Mouse (Mus musculus) left cerebral cortex, postnatal 14 days (tissue): ENCODE data around the gene Rnf149. TPM values are rescaled to one million over a fixed set of nuclear protein-coding genes. Genes with fewer than 3 reads are reported as not detected.
A peak's percentile ranks its signal among the peaks of the same experiment; 100 is the strongest.

ENCODE experiments used
- DNase-seq, 2 experiments: peaks; one replicate each; pipeline ENCODE4 v3.0.0; 2021 to 2022; ENCODE audit warnings: low spot score in 2 of 2, mixed read lengths in 1 of 2
- intact Hi-C: fragments of 180-260 bp; cut with DNase I; formaldehyde crosslinking; loops from one replicate; pipeline ENCODE4 v1.15.1; 2025
- total RNA-seq, 2 experiments: library from RNA; stranded (reverse); gene quantifications; 2 replicates each; pipeline ENCODE4 v1.2.3; 2021

The Rnf149 gene
- total RNA-seq, 2 experiments from 2014 or later, result 24.3 to 29.3 TPM

DNA sequence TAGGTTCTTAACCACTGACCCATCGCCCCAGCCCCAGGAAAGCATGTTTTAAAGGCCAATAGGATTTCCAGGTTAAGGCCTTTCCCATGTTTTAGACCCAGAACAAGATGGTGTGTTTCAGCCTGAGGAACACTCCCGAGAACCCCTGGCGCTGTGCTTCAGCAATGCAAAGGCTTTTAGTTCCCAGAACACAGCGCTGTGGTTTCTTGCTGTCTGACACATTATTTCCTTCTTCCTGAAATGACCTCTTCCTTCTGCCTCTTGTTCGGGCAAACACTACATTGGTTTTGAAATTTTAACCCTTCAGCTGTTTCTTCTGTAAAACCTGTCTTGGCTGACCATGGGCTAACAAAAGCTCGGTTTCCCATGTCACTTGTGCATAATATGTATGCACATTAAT lies 1.9 kb upstream of the Rnf149 start:
- intact Hi-C loops, result loop anchor here (5.0 kb wide), 1 partner anchor 73 kb away; the partner anchor contains the start of gene Creg2

DNA sequence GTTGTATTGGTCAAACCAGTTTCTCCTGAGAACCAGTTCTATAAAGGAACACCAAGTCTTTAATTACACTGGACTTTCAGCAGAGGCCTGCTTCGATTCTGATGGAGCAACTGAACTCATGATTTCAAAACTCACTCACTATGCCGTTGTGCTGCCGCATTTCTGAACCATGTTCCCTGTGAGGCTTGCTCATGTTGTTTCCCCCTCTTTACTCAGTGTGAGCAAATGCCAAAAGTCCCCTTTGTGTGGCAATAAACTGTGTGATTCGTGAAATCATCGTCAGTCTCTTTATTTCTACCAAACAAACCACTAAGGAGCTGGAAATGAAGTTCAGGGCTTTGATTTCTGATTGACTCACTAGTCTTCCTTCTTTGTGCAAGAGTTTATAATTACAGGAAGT lies 1.2 kb upstream of the Rnf149 start:
- intact Hi-C loops, result loop anchor here (5.0 kb wide), 1 partner anchor 74 kb away; the partner anchor contains the start of gene Creg2
- no peak for DNase-seq

More for the DNA sequence above, 1.9 kb upstream of the Rnf149 start:
- no peak for DNase-seq

DNA sequence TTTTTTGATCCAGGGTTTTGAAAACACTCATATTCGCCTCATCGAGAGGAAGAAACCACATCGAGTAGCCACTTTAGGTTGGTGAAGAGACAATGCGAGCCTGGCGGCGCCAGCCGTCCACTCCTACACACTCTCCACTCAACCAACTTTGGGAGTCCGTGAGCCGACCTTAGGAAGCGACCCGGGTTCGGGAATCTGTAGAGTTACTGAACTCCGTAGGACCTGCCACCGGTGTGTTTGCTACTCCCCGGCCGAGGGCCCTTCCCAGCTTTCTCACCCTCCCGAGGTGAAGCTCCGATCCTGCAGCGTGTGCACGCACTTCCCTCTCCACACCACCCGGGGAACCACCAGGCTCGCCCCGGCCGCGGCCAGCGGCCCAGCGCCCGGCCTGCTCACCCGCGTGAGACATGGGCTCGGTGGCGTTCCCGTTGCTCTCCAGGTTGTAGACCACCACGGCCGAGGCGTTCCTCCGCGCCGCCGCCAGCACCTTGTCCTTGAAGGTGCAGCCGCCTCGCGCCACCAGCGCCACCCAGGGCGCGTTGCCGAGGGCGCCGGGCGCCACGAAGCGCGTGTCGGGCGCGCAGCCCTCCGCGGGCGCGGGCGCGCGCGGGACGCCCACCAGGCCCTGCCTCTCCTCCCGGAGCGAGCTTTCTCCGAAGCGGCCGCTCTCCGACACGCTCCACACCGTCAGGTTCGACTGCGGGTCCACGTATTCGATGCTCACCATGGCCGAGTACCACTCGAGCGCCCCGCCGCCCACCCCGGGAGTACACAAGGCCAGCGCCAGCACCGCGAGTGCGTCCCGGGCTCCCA lies 568 bp downstream of the Rnf149 start:
- intact Hi-C loops, result loop anchor here (5.0 kb wide), 1 partner anchor 76 kb away; the partner anchor contains the start of gene Creg2
- peak; percentile 62 to 65 for DNase-seq

DNA sequence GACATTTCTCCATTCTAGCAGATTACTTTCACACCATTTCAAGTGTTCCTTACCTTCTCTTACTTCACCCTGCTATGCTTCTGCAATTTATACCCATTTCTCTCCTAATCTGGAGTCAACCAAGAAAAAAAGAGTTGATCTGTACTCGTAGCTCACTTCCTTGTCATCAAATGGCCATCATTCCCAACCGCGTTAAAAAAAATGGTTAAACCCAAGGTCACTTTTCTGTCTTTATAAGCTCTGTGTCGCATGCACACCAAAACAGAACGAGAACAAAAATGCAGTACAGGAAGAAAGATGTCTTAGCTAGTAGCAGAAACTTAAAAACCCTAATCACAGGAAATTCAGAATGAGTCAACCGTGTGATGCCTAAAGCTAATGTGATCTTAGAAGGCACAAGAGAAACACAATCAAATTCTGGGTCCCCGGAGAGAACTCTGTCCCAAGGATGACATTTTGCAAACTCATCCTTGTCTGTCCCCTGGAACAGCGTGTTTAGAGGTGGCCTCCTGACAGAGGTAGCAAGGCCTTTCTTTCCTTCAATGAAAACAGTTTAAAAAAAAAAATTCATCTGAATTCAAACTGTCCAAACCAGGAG lies 1.3 kb downstream of the Rnf149 start:
- intact Hi-C loops, result loop anchor here (5.0 kb wide), 1 partner anchor 76 kb away; the partner anchor contains the start of gene Creg2
- no peak for DNase-seq

DNA sequence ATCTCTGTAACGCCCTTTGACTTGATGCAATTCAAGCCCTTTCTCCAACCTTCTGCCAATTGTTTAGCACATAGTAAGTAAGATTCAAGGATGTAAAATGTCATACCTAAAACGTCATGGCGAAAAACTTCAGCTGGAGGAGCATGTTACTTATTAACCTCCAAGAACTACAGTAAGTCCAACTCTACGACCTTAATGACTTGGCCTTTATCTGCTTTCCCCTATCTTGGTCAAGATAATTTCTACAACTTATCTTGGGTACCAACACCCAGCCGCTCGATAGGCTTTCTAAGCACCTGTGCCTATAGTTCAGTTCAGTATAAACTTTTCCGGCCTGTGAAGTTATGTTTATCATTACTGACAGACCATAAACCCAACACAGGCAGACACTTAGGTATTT lies 3.3 kb downstream of the Rnf149 start:
- intact Hi-C loops, result no loop called here
- no peak for DNase-seq

DNA sequence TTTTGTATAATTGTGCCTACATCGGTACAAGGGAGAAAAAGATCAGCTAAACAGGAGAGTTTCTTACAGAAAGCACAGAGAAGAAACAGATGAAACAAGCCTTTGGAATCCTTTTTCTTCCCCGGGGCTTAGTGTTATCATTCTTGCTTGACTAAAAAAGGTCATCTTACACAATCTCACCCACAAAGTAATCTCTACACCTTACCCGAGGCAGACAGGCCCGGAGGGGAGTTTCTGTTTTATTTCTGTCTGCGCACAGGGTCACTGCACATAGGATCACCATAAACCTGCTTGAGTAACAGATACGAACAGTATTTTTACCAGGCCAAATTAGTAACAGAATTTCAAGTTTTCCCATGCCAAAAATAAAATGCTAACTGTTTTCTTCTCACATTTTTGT lies 5.6 kb downstream of the Rnf149 start:
- intact Hi-C loops, result no loop called here
- no peak for DNase-seq

DNA sequence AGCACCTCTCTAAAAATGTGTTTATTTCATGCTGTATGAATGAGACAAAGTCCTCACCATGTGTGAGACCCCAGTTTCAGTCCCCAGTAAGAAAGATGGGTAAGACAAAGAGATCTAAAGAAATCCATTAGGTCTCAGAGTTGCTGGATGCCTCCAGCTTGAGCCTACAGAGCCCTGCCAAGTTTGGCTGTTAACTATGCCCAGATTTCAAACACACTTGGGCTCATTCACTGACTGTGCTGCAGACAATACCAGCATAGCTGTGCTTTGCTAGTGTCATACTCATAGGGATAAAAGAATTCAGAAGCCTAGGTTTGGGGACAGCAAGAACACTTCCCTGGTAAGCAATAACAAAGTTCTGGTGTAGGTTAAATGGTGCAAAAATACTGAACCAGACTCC lies 9.1 kb downstream of the Rnf149 start:
- intact Hi-C loops, result no loop called here
- no peak for DNase-seq

DNA sequence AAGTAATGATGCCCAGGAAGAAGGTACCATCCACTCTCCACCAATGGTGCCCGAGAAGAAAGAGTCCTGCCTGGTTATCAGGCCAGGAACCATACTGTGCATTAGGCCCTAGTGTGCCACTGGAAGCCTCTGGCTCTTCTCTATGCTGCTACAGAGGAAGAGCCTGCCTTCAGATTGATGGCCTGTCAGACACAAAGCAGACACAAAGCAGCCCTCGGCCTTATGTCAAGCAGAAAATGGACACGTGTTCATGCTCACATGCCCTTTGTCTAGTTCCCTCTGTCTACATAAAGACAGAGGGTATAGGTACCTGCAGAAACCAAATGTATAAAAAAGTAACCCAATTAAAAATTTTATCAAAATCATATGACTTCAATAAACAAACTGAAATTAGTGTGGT lies 12.6 kb downstream of the Rnf149 start:
- intact Hi-C loops, result loop anchor here (5.0 kb wide), 1 partner anchor 88 kb away; the partner anchor contains the start of gene Creg2
- no peak for DNase-seq

DNA sequence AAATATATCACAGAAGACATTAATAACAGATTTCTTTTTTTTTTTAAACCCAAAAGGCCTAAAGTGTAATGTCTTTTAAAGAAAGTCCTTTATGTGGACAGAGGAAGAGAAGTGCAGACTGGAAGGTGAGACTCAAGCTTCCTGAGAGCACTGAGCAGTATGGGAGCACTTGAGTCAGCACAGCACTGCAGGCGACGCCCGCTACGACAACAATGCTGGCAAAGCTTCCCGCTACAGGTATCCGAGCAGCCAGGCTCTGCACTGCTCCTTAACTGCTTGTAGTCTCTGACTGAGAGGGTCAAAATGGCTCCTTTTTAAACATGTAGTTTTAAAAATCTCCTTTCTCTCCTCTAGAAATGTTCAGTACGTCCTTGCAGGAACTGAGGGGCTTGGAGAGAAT lies 14.0 kb downstream of the Rnf149 start:
- DNase-seq, result no peak
- intact Hi-C loops, result loop anchor here (5.0 kb wide), 1 partner anchor 89 kb away; the partner anchor contains the start of gene Creg2

DNA sequence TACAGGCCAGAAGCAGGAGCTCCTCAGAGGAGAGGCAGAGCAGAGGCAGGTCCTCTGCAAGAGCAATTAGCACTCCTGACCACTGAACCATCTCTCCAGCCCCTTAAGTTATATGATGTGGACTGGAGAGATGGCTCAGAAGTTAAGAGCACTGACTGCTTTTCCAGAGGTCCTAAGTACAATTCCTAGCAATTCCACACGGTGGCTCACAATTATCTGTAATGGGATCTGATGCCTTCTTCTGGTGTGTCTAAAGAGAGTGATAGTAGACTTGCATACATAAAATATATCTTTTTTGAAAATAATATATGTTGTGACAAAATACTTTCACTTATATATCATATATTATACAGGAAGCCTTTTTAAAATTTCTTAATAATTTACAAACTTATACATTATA lies 15.3 kb downstream of the Rnf149 start:
- peak in 1 of 2 experiments; percentile 33 for DNase-seq
- intact Hi-C loops, result loop anchor here (5.0 kb wide), 1 partner anchor 90 kb away; the partner anchor contains the start of gene Creg2

DNA sequence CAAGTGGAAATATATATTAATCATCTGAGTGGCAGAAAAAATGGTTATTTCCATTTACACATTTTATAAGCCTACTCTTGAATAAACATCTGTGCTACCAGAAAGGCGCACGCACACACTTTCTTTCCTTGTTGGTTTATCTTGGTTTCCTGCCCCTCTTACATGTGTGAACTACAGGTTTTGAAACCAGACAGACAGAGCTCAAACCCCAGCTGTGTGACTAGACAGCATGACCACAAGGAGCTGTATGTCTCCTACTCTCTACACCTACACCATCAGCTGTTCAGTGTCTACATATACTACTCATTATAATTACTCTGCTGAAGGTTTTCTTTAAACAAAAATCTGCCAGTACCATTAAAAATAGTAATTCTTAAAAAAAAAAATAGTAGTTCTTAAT lies 18.2 kb downstream of the Rnf149 start:
- intact Hi-C loops, result no loop called here
- no peak for DNase-seq

DNA sequence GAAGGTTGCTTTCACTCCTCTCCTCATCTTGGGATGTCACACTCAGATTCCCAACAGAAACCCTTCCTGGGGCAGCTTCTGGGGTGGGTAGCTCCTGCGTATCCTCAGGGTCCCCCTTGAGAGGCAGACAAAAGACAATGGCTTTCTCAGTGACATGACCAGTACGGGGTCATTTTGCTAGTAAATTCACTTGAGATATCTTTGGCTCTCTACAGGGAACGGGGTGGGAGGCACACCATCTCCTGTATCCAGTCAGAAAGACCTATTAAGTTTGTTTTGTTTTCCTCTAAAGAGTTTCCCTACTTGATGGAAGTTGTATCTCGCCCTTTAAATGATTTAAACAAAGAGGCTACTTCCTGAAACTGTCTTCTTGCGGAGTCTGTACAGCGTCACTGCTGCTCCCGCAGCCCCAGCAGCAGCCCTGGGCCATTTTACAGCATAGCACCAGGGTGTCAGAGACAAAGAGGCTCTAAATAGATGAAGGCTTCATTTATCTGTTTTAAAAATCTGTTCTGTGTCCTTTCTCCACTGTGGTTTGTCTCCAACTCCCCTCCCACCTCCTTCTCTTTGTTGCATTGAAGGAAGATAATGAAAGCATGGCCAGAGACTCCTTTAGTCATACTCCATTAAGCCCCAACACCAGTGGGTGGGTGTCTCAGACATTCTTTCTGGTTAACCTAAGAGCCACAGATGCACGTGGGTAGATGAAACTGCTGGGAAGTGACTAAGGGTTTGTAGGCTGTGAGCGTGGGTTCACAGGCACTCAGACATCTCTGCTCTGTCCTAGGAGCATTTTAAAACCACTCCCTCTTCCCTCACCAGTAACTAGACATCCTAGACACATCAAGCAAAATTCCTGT lies 21.4 kb downstream of the Rnf149 start:
- peak; percentile 52 to 76 for DNase-seq
- intact Hi-C loops, result no loop called here

DNA sequence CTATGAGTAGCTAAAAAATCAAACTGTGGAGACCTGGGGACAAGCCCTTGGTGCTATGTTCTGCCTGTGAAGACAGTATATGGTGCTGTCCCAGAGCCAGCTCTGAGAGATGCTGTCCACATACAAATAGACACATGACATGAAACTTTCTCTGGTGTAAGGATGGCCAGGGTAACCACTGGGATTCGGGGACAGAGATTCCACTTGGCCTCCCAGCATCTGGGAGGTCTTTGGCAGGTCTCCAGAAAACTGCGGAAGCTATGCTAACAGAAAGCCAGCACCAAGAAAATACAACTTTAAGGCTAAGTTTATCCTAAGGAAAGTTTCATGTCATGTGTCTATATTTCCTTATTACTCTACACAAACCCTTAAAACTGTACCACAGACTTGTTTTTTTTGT lies 27.4 kb downstream of the Rnf149 start:
- intact Hi-C loops, result no loop called here
- no peak for DNase-seq

DNA sequence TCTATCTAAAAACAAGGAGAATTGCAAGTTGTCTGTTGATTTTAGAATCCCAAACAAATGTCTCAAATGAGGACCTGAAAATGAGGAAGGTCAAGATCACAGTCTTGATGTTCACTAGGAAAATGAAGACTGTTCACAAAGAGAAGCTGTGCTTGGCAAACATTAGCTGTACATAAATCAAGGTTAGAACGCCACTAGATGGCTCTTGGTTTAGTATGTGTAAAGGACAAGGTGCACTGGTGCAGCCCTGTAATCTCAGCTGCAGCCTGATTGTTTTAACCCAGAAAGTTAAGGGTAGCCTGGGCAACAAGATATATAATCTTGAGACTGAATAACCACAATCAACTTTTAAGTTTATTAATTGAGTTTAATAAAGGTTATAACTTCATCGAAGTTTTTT lies 30.0 kb downstream of the Rnf149 start:
- no peak for DNase-seq
- intact Hi-C loops, result no loop called here

DNA sequence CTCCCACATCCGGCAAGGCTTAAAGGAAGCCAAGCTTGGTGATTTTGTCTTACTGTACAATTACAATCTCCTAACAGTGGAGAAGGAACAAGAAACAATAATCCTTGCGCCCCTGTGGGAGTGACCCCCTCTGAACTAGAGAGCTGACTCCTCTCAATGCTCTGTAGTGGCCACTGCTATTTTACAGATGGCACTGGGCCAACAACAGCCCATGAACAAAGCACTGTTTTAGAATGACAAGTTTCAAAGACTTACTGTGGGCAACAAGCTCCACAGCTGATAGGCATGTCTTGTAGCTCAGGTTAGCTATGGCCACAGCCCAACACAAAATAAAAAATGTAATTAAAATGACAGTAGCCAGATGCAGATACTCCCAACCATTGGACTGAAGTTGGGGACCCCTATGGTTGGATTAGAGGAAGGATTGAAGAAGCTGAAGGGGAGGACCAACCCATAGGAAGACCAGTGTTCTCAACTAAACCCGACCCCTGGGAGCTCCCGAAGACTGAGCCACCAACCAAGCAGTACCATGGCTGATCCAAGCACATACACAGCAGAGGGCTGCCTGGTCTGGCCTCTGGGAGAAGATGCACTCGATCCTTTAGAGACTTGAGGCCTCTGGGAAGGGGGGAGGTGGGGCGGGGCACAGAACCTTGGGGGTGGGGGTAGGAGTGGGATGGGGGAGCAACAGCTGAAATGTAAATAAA lies 30.9 kb downstream of the Rnf149 start:
- intact Hi-C loops, result no loop called here
- DNase-seq, result no peak

DNA sequence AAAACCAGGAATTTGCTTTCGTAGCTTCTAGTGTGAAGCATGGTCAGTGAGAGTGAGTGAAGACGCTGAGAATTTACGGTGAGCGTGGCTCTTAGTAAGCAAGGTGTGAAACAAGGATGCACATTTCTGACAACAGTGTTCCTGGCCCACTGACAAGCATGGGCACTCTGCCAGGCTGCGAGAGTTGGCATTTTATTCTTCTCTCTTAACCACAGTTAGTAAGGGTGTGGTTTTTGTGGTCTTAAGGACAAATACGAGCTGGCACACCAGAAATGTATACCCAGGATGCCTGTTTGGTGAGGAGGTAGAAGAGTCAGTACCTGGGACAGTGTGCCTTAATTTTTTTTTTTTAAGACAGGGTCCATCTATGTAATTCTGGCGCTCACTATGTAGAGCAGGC lies 31.6 kb downstream of the Rnf149 start:
- intact Hi-C loops, result no loop called here

DNA sequence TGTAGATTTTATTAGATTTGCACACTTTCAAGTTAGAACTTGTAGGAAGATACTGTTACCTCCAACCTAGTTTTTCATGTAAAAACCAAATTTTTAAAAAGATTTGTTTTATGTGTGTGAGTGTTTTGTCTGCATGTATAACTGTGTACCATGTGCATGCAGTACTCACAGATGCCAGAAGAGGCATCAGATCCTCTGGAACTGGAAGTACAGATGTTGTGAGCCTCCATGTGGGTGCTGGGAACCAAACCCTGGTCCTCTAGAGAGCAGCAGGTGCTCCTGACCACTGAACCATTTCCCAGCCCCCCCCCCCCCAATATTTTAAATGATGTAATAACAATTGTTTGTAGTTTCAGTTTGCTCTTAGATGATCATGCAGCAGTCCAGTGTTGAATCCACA lies 36.6 kb downstream of the Rnf149 start:
- intact Hi-C loops, result no loop called here

More for the DNA sequence above, 31.6 kb downstream of the Rnf149 start:
- DNase-seq, result peak in 1 of 2 experiments; percentile 49

DNA sequence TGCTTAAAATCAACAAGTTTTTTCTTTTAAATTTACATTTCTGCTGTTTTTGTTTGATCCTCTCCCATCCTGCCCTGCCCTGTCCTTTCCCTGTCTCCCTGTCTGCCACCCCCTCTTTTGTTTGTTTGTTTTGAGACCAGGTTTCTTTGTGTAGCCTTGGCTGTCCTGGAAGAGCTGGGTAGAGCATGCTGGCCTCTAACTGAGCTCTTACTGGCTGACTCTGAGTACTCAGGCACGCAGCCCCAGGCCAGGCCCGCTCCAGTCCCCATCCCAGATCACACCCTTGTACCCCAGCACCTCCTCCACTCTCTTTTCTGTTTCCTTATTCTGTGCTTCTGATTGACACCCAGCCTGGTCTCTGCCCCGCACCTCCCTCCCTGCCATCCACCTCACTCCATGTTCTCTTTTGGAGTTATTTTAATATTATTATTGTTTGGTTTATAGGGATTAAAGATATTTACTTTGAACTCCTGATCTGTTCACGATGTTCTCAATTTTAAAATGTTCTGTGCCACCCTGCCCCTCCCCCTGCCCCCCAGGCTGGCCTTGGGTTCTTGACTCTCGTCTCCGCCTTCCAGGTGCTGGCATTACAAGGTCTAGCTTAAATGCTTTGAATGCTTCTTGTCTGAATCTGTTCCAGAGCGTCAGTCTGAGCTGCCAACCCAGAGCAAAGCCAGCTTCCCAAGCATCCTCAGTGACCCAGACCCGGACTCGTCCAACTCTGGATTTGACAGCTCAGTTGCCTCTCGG lies 39.4 kb downstream of the Rnf149 start:
- DNase-seq, result no peak
- intact Hi-C loops, result no loop called here

More for the DNA sequence above, 36.6 kb downstream of the Rnf149 start:
- DNase-seq, result no peak
